Mouse (Mus musculus) myocyte (in vitro differentiated cells): ENCODE results near the gene 4930518I15Rik.

Experiments
- MYOD1 ChIP-seq, 3 experiments: IDR thresholded peaks; one replicate each; pipeline ENCODE4 v1.6.1; 2011; ENCODE audit warnings: control low read depth in 2 of 3, low read depth in 2 of 3, mild to moderate bottlenecking in 2 of 3, moderate library complexity in 1 of 3; ENCODE audit not compliant: insufficient read length in 2 of 3, control insufficient read depth in 1 of 3
- MYOG ChIP-seq, 3 experiments: IDR thresholded peaks; one replicate each; pipeline ENCODE4 v1.6.1; 2011; ENCODE audit warnings: control low read depth in 2 of 3, low read depth in 2 of 3, mild to moderate bottlenecking in 2 of 3; ENCODE audit not compliant: insufficient read length in 2 of 3, control insufficient read depth in 1 of 3, insufficient read depth in 1 of 3
- POLR2A ChIP-seq: IDR thresholded peaks from one replicate; pipeline ENCODE4 v1.6.1; 2011; ENCODE audit warnings: low read depth, mild to moderate bottlenecking, control low read depth, moderate library complexity; ENCODE audit not compliant: insufficient read length
- POLR2AphosphoS2 ChIP-seq: IDR thresholded peaks from one replicate; pipeline ENCODE4 v1.6.1; 2011; ENCODE audit warnings: low read depth, control low read depth; ENCODE audit not compliant: insufficient read length
- REST ChIP-seq: IDR thresholded peaks from one replicate; pipeline ENCODE4 v1.6.1; 2011; ENCODE audit warnings: mild to moderate bottlenecking, control low read depth, moderate library complexity; ENCODE audit not compliant: insufficient read depth, insufficient read length

- TF ChIP-seq POLR2A (no peak), MYOG (IDR thresholded peaks at IDR 0.05; ENCODE audit: control insufficient read depth in 1 of 3, insufficient read depth in 1 of 3, insufficient read length in 2 of 3, low read depth in 2 of 3) (no peak), MYOD1 (IDR thresholded peaks at IDR 0.05; ENCODE audit: control insufficient read depth in 1 of 3, insufficient read length in 2 of 3, low read depth in 2 of 3) (no peak), REST (no peak), POLR2AphosphoS2 (no peak)
These were observed 43.6 kb upstream of the 4930518I15Rik start for GRCm38 (mm10) chr2:156901344-156901743.
